Mouse (Mus musculus) cerebellum, postnatal 14 days (tissue): ENCODE data around the gene Kcnh2.
"Not testable (repeated sequence)": the region's sequence is repeated elsewhere in the genome, so short reads cannot be mapped to it uniquely, and the experiment has no call there.

ENCODE experiments used
- DNase-seq, 2 experiments: peaks; one replicate each; pipeline ENCODE4 v3.0.0; 2021; ENCODE audit warnings: mixed read lengths in 2 of 2

Gene Kcnh2

DNA sequence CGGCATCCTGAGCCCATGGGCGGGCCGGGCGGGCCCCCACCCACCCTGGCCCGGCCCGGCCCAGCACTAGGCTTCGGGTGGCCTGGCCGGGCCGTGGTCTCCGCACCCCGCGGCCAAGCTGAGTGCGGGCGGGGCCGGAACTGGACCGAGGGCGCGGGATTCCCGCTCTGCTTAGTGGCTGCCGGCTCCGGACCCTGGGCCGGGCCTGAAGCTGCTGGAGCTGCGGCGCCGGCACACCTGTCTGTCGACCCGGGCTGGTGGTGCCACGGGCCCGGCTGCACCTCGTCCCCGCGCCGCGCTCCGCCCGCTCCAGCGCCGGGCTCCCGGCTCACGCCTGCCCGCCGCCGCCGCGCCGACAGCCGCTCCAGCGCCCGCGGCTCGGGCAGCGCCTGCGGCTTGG lies at the start of gene Kcnh2:
Gene Kcnh2, minus strand, starts transcription at position 327 of the 400 bp plus-strand sequence.
- no peak for DNase-seq

DNA sequence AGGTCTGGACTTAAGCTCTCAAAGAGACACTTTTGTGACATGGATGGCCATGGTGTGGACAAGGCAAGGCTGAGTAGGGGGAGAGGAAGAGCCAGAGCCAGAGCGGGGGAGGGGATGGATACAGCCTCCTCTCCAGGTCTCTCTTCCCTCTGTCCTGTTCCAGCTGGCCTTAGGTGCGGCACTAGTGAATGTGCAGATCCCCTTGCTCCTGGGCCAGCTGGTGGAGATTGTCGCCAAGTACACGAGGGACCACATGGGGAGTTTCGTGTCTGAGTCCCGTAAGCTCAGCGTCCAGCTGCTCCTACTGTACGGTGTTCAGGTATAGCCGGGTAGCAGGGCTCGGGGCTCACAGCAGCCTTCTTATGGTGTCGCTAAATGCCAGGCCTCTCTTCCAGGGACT lies 49.0 kb upstream of the Kcnh2 start:
- peak; percentile 51 to 72 for DNase-seq

DNA sequence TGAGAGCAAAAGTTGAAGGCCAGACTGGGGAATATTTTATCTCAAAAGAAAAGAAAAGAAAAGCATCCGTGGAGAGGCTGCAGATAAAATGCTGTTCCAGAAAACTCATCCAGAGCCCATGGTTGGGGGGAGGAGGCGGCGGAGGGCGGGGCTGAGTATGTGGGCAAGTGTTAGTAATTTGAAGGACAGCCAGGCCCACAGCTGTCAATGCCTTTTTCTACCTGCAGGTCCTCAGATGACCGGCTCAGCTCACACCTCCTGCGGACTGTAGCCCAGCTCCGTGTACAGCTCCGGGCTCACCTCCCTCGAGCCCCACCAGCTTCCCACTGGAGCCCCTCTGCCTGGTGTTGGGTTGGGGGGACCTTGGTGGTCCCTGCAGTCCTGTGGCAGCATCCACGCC lies 48.3 kb upstream of the Kcnh2 start:
- no peak for DNase-seq

DNA sequence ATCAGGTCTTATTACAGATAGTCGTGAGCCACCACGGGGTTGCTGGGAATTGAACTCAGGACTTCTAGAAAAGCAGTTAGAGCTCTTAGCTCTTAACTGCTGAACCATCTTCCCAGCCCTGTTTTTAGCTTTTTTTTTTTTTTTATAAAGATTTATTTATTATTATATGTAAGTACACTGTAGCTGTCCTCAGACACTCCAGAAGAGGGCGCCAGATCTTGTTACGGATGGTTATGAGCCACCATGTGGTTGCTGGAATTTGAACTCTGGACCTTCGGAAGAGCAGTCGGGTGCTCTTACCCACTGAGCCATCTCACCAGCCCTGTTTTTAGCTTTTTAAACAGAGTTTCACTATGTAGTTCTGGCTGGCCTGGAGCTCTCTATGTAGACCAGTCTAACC lies 44.9 kb upstream of the Kcnh2 start:
- DNase-seq, result not testable (repeated sequence)

DNA sequence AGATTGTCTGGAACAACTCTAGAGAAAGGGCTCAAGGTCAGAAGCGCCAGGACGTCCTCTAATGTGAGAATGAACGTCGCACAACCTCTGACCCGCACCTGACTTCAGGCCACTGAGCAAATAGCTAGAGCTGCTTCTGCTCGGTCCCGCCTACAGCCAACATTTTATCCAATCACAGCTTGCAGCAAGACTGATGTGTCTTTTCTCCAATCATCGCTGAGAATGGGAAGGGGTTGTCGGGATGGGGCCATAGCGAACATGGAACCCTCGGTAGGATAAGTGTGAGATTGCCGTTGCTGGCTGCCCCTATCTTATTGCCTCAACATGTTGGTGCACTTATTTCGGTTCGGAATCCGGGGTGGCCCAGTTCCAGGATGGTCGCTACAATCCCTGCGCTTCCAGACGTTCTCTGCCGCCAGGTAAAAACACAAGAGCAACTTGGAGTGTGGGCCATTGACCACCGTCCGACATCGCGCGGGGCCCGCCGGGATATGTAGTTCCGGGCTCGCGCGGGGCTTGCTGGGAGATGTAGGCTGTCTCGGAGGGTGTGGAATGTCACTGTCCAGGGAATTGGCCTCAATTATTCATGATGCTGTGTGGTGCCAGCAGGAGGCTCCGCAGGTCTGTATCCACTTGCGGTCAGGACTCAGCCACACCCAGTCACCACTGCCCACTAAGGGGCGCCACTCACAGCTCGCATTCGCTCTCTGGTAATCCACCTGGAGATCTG lies 42.9 kb upstream of the Kcnh2 start:
- DNase-seq, result peak; percentile 95 to 97

DNA sequence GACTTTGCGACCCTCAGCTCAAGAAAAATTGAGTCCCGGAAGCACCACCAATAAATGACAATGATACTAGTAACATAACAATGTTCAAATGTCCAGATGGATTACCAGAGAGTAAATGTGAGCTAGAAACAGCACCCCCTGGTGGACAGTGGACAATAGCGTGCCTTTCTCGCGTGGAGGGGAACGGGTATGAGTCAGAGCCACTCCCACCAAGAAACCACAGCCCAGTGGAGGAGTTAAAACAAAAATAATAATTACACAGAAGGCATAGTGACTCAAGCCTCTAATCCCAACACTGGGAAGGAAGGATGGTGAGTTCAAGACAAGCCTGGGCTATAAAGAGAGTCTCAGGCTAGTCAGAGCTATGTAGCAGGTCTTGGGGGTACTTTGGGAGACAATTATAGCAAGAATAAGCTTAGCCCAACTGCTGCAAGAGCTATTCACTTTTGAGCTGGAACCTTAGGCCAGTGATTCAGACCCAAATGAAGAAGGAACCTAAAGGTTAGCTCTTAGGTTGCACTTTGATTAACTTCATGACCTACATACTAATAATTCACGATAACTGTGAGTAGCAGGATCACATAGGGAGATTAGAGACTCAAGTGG lies 42.1 kb upstream of the Kcnh2 start, which contains the start of gene Abcb8:
Gene Abcb8, plus strand, starts transcription at position 272 of the 606 bp plus-strand sequence.
- peak; percentile 91 to 95 for DNase-seq

DNA sequence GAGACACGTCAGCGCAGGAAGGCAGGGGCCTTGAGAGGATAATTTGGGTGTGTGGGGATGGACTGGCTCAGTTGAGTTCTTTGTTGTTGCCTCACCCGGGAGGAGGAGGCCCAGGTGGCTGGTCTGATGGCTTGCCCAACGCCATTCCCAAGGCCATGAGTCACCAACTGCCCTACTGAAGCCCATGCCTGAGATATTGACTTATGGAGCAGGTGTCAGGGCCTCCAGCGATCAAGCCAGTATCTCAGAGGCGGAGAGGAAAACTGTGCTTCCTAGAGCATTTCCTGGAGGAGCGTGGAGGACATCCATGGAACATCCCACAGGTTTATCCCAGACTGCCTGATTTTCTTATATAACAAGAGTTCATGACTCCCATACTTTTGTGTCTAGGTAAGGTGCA lies 41.3 kb upstream of the Kcnh2 start:
- DNase-seq, result no peak

DNA sequence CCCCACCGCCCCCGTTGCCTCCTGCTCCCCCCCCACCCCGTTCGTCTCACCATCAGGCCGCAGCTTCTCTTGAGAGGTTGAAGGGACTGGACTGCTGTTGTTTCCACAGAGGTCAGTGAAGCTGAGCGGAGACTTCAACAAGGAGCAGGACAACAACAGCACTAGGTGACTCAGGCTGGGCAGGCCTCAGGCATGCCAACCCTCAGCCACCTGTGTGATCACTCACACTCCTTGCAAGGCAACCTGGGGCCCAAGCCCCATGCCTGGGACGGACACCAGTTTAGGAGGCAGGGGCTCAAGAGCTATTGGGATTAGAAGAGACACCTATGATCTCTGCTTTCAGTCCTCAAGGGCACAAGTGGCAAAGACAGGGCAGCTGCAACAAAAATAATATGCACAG lies 40.5 kb upstream of the Kcnh2 start, which contains the start of gene Atg9b:
Gene Atg9b, minus strand, starts transcription at position 280 of the 400 bp plus-strand sequence.
- DNase-seq, result no peak

DNA sequence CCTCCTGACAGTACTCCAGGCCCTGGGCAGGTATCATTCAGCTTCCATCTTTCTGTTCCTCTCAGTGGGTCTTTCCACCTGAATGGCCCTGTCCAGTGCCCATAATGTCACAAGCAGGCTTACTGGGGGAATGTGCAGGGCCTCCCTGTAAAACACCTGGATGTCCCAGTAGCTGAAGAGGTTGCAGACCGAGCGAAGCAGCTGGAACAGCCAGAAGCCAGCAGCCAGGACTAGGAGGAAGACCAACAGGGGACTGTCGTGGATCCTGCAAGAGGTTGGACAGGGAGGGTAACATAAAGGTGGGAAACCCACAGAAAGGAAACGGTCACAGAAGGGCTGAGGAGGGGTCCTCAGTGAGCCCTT lies 38.2 kb upstream of the Kcnh2 start:
- no peak for DNase-seq

DNA sequence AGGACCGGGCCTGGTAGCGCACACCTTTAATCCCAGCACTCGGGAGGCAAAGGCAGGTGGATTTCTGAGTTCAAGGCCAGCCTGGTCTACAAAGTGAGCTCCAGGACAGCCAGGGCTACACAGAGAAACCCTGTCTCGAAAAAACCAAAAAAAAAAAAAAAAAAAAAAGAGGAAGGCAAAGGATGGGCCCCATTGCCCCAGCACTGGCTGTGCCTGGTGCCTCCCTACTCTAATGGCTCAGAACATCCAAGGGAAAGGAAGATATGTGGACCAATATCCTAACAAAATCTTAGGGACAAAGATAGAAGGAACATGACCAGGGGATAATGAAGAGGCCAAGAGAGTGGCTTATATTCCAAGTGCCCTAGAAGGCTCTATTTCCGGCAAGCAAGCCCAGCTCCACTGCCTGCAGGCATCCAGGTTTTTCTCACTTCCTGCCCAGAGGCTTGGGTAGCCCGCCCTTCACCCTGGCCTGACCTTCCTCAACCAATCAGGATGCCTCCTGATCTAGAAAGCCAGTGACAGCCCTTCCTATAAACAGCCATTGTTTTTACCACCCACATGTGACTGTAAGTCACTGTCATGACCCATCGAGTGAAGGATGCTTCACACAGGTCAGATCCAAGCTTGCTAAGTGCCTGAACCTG lies 37.7 kb upstream of the Kcnh2 start:
- DNase-seq, result no peak

DNA sequence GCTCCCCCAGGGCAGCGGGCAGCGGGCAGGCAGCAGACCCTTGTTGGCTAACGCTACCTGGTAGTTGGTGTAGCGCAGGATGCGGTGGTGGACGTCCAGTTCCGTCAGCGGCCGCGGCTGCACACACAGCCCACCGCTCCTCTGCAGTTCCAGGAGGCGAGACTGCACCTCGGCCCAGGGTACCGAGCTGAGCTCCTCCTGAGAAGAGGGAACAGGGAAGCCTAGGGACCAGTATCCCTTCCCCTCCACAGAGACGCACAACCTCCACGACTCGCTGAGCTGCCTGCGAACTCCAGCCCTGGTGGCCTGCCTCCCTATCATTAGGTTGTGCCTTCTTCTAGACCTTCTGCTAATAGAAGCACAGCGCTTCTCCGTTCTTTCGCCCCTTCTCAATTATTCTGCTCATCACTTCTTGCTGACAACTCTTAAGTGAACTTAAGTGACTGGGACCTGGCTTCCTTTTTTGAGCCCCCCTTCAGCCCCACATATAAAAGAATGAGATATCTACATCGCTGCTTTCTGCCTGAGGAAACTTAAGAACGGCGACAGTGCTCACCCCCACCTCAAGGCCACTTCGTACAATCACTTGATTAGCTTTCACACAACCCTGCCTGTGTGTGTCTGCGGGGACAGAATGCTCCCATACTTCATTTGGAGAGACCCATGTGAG lies 37.0 kb upstream of the Kcnh2 start:
- DNase-seq, result no peak

DNA sequence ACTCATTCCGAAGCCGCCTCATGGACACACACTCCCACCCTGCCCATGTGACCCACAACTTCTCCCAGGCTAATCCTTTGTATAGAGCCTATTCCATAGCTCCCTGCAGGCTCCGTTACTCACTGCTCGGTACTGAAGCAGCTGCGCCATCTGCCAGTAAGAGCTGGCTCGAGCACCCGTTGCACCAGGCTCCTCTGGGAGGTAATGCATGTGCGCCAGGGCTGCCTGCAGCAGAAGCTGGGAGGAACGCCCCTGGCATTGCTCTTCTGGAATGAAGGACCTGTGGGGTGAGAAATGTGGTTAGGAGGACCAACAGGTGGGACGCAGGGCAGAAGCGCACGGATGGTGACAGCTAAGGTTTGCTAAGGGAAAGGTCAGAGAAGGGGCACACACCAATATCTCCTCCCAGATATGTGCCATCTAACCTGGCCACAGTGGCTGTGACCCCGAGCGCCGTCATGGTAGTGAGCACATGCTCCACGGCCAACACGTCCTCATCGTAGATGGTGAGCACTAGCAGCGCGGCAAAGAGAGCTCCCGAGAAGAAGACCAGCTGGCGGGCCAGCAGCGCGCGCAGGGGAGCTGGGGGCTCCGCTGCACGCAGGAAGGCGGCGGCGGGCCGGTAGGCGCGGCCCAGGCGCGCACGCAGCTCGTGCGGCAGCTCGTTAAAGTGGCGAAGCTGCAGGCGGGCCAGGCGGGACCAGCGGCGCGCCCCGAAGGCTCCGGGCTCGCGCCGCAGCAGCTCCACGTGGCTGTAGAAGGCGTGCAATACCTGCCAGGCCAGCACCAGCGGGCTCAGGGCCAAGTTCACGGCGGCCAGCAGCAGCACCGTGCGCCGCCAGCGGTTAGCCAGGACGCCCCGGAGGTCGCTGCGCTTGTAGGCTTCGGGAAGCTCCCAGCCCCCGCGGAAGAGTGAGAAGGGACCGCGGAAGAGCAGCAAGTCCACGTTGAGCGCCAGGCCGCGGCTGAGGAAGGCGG lies 36.1 kb upstream of the Kcnh2 start:
- DNase-seq, result peak; percentile 45 to 64

DNA sequence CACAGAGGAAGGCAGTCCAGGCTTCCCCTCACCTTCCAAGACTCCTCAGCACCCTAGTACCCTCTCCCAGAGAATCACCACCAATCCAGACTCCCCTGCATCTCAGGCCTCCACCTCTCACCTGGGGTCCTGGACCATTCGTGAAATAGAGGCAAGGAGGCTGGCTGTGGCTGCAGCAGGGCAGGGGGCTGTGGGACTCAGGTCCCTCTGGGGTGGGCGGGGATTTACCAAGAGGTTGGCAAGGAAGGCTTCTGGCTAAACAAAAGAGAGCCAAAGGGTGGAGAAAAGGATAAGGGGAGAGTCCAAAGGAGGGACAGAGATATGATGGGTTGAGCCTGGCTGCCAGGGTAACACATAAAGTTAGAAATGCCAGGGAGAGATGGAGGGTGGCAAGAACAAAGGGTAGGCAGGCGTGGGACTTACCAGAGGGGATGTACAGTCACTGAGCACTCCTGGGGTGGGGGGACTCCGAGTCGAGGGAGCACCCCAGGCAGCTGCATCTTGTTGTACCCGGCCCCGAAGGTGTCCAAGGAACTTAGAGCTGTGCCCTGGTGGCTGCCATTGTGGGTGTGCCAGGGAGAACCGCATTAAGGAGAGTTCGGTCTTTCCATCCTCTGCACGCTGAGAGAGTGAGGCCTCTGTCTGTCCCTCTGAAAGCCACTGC lies 34.6 kb upstream of the Kcnh2 start:
- no peak for DNase-seq

DNA sequence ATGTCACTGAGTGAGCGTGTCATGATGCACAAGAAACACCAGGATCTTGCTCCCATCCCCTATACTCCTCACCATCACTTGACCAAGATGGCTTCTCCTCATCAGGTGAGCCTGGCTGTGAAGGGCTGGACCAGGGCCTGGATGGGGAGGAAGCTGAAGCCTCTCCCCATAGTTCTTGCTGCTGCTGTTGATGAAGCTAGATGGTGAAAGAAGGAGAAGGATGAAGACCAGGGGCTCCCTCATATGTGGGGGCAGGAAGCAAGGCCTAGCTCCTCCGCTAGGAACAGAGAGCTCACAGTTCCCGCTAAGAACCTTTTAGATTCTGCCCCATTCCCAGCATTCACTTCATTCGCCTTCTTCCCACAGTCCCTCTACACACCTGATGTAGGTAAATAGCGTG lies 34.0 kb upstream of the Kcnh2 start:
- DNase-seq, result no peak

DNA sequence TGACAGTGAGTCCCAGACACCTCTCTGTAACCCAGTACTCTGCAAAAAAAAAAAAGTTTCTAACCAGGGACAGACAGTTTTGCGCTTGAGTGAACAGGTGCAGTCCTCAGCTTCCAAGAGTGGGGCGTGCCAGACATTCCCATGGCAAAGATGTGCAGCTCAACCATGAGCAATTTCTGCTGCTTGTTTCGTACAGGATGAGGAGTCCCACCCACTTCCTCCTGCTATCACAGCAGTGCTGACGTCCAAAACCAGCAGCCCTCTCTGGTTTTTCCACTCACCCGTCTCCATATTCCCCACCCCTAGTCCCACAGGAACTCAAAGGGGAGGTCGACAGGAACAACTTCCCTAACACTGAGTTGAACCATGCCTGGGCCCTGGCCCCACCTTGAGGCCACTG lies 33.0 kb upstream of the Kcnh2 start:
- no peak for DNase-seq

DNA sequence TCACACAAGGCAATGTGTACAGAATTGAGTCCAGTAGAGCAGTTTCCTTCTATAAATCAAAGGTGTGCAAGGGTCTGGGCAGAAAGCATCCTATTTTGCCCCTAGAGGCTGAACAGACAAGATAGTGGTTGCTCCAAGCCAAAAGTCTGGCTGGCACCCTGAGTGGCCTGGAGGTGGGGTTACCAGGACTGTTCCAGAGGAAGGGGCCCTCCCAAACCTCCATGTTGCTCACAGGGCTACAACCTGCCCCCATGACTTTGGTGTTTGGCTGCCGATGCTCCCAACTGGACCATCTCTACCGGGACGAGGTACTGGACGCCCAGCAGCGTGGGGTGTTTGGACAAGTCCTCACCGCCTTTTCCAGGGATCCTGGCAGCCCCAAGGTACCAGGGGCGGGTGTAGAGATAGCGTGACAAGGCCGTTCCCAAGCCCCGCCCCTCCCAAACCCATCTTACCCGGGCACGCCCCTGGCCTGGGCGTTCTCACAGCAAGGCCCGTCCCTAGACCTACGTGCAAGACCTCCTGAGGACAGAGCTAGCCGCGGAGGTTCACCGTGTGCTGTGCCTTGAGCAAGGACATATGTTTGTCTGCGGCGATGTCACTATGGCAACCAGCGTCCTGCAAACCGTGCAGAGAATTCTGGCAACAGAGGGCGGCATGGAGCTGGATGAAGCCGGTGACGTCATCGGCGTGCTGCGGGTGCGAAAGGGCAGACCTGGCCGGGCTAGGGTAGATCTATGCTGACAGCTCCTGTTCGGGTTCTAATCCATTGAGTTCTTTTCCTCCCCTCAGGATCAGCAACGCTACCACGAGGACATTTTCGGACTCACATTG lies 31.8 kb upstream of the Kcnh2 start:
- peak; percentile 98 for DNase-seq

DNA sequence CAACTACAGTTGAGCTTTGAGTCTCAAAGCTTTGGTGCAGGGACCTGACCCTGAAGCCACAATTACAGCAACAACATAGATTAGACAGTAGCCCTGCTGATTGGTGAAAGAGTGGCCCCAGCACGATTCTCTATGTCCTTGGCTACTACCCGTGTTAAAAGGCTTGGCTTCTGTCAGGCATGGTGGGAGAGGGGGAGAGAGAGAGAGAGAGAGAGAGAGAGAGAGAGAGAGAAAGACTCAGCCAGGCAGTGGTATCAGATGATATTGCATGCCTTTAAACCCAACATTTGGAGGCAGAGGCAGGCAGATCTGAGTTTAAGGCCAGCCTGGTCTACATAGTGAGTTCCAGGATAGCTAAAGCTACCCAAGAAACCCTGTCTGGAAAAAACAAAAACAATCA lies 30.6 kb upstream of the Kcnh2 start:
- no peak for DNase-seq

DNA sequence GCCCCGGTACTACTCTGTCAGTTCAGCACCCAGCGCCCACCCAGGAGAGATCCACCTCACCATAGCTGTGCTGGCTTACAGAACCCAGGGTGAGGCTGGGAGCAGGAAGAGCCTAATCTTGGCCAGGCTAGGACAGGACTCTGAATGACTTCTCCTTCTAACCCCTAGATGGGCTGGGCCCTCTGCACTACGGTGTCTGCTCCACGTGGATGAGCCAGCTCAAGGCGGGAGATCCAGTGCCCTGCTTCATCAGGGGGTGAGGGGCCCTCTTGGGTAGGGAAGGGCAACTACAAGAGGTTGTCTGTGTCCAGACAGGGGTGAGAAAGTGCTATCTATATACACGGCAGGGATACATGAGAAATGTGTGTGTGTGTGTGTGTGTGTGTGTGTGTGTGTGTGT lies 30.1 kb upstream of the Kcnh2 start:
- DNase-seq, result no peak

DNA sequence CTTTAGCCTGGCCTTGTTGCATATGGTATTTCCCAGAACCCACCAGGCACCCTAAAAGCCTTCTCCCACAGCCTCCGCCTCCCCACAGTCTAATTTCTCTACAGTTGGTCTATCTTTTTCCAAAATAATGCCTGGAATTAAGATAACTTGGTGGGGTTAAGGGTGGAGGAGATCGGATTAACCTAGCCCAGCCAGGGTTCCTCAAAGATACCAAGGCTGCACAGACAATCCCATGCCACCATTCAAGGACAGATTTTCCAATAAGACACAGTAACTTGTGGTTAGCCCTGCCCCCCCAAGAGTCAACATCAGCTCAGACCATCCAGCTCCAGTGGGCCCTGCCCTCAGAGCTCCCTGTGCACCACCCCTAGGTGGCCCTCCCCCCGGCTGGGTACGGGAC lies 29.1 kb upstream of the Kcnh2 start:
- DNase-seq, result no peak

DNA sequence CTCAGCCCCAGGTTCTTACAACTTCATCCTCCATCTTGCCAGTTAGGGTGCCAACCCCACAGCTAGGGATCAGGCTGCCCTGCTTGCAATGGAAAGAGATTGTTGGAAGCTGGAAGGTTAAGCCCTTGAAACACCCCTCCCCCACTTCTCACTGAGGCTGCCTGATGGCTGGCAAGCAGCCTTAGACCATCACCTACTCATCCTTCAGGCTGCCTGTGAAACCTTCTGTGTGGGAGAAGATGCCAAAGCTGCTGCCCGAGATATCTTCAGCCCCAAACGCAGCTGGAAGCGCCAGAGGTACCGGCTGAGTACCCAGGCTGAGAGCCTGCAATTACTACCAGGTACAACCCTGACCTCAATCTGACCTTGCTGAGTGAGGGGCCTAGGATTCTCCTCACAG lies 28.1 kb upstream of the Kcnh2 start:
- peak in 1 of 2 experiments; percentile 50 for DNase-seq

DNA sequence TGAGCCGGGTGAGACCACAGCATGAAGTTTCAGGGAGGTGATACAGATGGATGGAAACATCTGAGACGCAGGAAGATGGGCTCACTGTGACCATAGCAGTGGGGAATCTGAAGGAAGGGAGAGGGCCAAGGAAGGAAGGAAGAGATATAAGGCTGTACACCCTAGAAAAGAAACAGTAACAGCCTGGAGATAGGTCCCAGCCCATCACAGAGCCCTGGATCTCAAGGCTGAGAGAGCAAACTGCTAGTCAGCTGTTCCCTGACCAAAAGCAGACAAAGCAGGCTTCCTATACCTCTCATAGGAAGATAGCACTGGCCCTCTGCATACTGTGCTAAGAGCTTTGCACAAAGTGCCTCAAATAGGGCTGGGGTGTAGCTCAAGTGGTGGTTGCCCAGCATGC lies 27.3 kb upstream of the Kcnh2 start:
- DNase-seq, result no peak
